Mouse (Mus musculus) kidney, adult 2 months (tissue): Measurements from ENCODE around the gene Zfp791. TPM values are rescaled to one million over a fixed set of nuclear protein-coding genes. Genes with fewer than 3 reads are reported as not detected.
"Not testable (repeated sequence)": the region's sequence is repeated elsewhere in the genome, so short reads cannot be mapped to it uniquely, and the experiment has no call there.

Experiments
- DNase-seq: peaks from one replicate; pipeline ENCODE4 v3.0.0; 2021
- H3K27ac ChIP-seq: fragments of 200-500 bp; 2 replicates; pipeline ENCODE4 v1.5.1; 2012; ENCODE audit warnings: low read depth, low read length, control low read depth, inconsistent platforms; ENCODE audit not compliant: insufficient read depth
- H3K27me3 ChIP-seq: fragments of 200-500 bp; replicated peaks from 2 replicates; pipeline ENCODE4 v1.6.1; 2012; ENCODE audit warnings: mild to moderate bottlenecking, moderate library complexity, low read length, inconsistent platforms; ENCODE audit not compliant: control insufficient read depth, insufficient read depth
- H3K36me3 ChIP-seq: fragments of 200-500 bp; 2 replicates; pipeline ENCODE4 v1.6.1; 2012; ENCODE audit warnings: mild to moderate bottlenecking, moderate library complexity, low read length, inconsistent platforms; ENCODE audit not compliant: control insufficient read depth, insufficient read depth
- H3K4me1 ChIP-seq: fragments of 200-500 bp; 2 replicates; pipeline ENCODE4 v1.6.1; 2011; ENCODE audit warnings: low read length; ENCODE audit not compliant: control insufficient read depth, insufficient read depth
- H3K4me3 ChIP-seq: fragments of 200-500 bp; 2 replicates; pipeline ENCODE4 v1.5.1; 2011; ENCODE audit warnings: mild to moderate bottlenecking, low read depth, low read length, control low read depth; ENCODE audit not compliant: insufficient read depth
- CTCF ChIP-seq: fragments of 200-500 bp; conservative IDR thresholded peaks from 2 replicates; pipeline ENCODE4 v1.5.1; 2011; ENCODE audit warnings: low read depth, mild to moderate bottlenecking, control low read depth, low read length, moderate library complexity, mixed read lengths; ENCODE audit not compliant: insufficient read depth, insufficient read length
- POLR2A ChIP-seq: fragments of 200-500 bp; IDR thresholded peaks from one replicate; pipeline ENCODE4 v1.6.1; 2011; ENCODE audit warnings: low read depth, low read length, control low read depth
- WGBS: fragments of 180-500 bp; shearing (Covaris S2); methylation state at CpG from one replicate; pipeline ENCODE4 v1.1.7; 2018; 5-methylcytosine and 5-hydroxymethylcytosine counted together
- polyA plus RNA-seq: library from polyadenylated mRNA; depleted of rRNA; stranded (reverse); fragments of >200 nt; gene quantifications from 2 replicates; pipeline ENCODE4 v1.2.3, GENCODE M21; 2012

Zfp791 gene
- polyA plus RNA-seq, 1 experiment = 0.84 TPM

DNA sequence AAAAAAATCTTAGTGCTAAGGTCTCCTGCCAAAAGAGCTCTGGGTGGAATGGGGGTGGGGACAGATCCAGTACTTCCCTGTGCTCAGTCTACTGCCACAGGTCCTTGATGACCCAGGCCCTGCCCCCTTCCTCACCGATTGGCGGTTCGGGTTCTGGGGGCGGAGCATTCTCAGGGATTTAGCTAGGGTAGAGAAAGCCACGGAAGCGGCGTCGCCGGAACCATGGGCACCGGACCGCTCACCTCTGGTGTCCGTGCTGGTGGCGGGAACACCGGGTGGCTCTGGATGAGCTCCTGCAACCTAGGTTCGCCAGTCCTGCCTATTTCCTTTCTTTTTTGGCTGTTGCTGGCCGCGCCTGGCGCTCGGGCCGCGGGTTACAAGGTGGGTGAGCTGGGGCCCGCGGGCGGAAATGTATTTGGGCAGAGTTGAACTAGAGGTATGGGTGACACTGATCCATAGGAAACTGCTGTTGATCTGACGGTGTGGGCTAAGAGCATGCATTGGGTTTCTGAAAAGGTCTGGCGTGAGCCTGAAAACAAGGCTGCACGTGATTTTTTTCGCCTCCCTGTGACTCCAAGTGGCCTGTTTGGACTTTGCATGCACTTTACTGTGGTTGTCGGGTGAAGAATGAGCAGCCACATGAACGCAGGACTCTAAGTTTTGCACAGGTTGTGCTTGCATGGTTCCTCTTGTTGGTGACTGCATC is 39.6 kb downstream of the Zfp791 start, which contains the start of gene Man2b1:
Man2b1 (plus strand) TSS at position 163 of the 706 bp plus-strand sequence.
- H3K36me3 ChIP-seq = no peaks in the 10 kb centered on the region
- peaks cover 15% of the 10 kb centered on the region for H3K4me1 ChIP-seq
- TF ChIP-seq CTCF (peak; percentile 44), POLR2A (peak; percentile 87)
- peak; percentile 98 for DNase-seq
- peak within 1 kb of the TSS; percentile 48 for H3K27ac ChIP-seq
- no peaks in the 10 kb centered on the region for H3K27me3 ChIP-seq
- H3K4me3 ChIP-seq = peak within 1 kb of the TSS; percentile 59
- WGBS = under 1% methylated on average over 30 of the region's 30 CpGs

DNA sequence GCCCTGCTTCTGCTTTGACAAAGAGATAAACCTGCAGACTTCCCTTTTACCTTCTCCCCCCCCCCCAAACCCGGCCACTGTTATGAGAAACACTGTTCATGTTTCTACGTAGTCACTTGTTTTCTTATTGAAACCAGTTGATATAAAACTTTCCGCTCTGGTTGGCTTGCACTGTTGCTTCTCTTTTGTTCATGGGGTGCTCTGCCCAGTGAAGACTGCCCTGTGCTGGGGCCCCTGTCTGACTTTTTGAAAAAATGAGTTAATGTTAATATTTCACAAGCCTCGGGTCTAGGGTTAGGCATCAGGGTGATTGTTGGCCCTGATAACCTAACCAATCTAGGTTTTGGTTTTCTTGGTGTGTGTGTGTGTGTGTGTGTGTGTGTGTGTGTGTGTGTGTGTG is 40.7 kb downstream of the Zfp791 start:
- DNase-seq, H3K27me3 ChIP-seq, H3K36me3 ChIP-seq, H3K27ac ChIP-seq, H3K4me3 ChIP-seq: not testable (repeated sequence)
- WGBS = 84% methylated on average over 4 of the region's 4 CpGs
- peaks cover 15% of the 10 kb centered on the region for H3K4me1 ChIP-seq

DNA sequence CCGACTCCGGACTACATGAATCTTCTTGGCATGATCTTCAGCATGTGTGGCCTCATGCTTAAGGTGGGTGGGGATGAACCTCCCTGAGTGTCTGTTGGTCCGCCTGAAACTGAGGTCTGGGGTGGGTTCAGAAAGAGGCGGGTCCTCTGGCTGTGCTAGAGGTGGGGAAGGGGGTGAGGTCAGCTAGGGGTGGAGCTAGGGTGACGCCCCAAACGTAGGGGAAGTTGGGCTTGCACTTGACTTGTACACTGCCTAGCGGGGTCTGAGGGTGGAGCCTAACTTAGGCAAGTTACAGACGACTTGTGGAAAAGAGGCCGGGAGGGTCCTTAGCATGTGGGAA is 41.7 kb downstream of the Zfp791 start, which contains the start of gene Wdr83:
Wdr83 (minus strand) TSS at position 91 of the 340 bp plus-strand sequence.
- peak; percentile 44 for DNase-seq
- 1% methylated on average over 9 of the region's 9 CpGs for WGBS
- TF ChIP-seq CTCF = no peak
- TF ChIP-seq POLR2A = no peak
- Histone ChIP-seq H3K4me1 (peaks cover 15% of the 10 kb centered on the region), H3K27ac (peak within 1 kb of the TSS; percentile 26), H3K4me3 (peak within 1 kb of the TSS; percentile 79), H3K27me3 (no peaks in the 10 kb centered on the region), H3K36me3 (no peaks in the 10 kb centered on the region)

DNA sequence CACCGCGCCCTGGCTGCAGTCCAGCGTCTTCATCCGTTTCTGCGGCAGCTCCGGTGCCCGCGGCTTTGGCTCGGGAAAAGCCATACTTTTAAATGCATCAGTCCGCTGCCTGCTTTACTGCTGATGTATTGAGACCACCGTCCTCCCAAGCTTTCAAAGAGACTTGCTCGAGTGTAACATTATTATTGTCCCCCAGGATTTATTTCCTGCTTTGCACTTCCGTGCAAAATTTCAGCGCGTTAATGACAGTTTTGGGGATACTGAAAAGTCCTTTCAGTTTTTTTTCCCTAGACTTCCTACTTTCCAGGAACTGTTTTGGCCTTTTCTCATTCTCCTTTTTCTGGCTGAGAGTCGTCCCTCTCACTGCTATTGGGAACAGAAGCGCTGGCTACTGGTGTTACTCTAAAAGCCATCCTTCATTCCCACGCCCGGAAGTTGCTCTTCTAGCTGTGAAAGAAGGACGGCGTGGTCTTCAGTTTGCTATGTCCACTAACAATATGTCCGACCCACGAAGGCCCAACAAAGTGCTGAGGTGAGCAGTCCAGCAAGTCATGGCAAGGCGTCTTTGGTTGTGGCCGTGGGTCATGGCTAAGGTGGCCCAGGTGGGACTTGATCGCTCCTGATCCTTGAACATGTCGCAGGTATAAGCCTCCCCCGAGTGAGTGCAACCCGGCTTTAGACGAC is 42.2 kb downstream of the Zfp791 start, which contains the start of gene Wdr83os:
Wdr83os (plus strand) TSS at position 209 of the 684 bp plus-strand sequence.
- WGBS = under 1% methylated on average over 30 of the region's 30 CpGs
- Histone ChIP-seq H3K27me3 (no peaks in the 10 kb centered on the region), H3K4me1 (peaks cover 15% of the 10 kb centered on the region), H3K4me3 (peak within 1 kb of the TSS; percentile 79), H3K36me3 (no peaks in the 10 kb centered on the region), H3K27ac (peak within 1 kb of the TSS; percentile 26)
- TF ChIP-seq CTCF = no peak
- TF ChIP-seq POLR2A = no peak
- DNase-seq = peak; percentile 75

DNA sequence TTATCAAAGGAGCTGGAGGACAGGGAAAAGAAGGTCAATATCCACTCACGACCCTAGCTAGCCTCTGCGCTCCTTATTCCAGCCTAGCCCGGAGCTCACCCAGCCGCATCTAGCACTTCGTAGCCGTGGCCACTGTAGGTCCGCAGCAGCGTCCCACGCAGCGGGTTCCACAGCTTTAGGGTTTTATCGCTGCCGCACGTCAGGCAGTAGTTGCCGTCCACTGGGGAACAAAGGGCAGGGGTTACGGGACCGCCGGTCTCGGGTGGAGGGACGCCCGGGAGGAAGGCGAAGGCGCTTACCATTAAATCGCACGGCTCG is 42.7 kb downstream of the Zfp791 start:
- WGBS = under 1% methylated on average over 25 of the region's 25 CpGs
- H3K27ac ChIP-seq = peak overlapping the region; percentile 26
- TF ChIP-seq POLR2A = no peak
- no peak for TF ChIP-seq CTCF
- H3K4me1 ChIP-seq = peaks cover 15% of the 10 kb centered on the region
- no peak for DNase-seq
- no peaks in the 10 kb centered on the region for H3K27me3 ChIP-seq
- peak overlapping the region; percentile 79 for H3K4me3 ChIP-seq
- no peaks in the 10 kb centered on the region for H3K36me3 ChIP-seq

DNA sequence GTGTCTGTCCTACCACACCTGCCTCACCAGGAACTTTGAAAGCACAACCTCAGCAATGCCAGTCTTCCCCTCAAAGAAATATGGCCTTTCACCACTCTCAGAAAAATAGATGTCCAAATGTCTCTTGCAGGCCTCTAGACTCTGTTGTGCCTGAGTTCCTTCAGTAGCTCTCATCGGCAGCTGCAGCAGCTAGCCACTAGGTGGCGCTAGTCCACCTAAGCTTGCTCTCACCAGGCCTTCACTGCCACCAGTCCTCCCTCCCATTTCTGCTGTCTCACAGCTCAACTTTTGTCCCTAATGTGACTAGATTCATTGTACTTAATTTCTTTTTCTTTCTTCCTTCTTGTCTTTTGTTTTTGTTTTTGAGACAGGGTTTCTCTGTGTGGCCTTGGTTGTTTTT is 45.9 kb downstream of the Zfp791 start:
- TF ChIP-seq CTCF = peak; percentile 99
- TF ChIP-seq POLR2A = no peak
- H3K27me3 ChIP-seq = no peaks in the 10 kb centered on the region
- peaks cover 16% of the 10 kb centered on the region for H3K4me1 ChIP-seq
- 0% methylated on average over 2 of the region's 2 CpGs for whole genome bisulfite sequencing
- no peak overlapping the region for H3K27ac ChIP-seq
- no peaks in the 10 kb centered on the region for H3K36me3 ChIP-seq
- peak; percentile 88 for DNase-seq
- H3K4me3 ChIP-seq = no peak overlapping the region

DNA sequence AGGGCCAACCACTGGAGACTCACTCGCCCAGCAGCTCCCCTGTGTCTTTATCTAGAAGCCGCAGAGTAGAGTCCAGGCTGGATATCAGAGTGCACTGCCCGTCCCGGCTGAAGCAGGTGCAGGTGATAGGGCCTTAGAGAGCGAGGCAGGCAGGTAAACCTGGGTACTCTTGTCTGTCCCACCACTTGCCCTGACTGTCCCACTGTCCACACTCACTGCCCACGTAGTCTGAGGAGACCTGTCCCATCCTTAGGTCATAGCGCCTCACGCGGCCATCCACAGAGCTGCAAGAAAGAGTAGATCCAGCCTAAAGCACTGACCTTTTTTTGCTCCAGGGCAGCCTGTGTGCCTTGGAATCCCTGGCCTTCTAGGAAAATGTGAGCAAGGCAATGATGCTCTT is 46.9 kb downstream of the Zfp791 start:
- H3K27ac ChIP-seq = no peak overlapping the region
- peaks cover 10% of the 10 kb centered on the region; the same call in 1 of the 2 replicates for H3K4me1 ChIP-seq
- WGBS = 79% methylated on average over 9 of the region's 9 CpGs
- no peak overlapping the region for H3K4me3 ChIP-seq
- no peaks in the 10 kb centered on the region for H3K36me3 ChIP-seq
- DNase-seq = peak; percentile 69
- no peak for TF ChIP-seq POLR2A
- peak; percentile 65 for TF ChIP-seq CTCF
- no peaks in the 10 kb centered on the region for H3K27me3 ChIP-seq
